Mouse (Mus musculus) testis, postnatal 14 days (tissue): ENCODE measurements around the gene Kcnc1.

Experiments
- DNase-seq: peaks from one replicate; pipeline ENCODE4 v3.0.0; 2021; ENCODE audit warnings: low spot score

The Kcnc1 gene

GRCm38 (mm10) chr7:46394933-46395332 lies 1.4 kb upstream of the Kcnc1 start:
- no peak for DNase-seq

DNA sequence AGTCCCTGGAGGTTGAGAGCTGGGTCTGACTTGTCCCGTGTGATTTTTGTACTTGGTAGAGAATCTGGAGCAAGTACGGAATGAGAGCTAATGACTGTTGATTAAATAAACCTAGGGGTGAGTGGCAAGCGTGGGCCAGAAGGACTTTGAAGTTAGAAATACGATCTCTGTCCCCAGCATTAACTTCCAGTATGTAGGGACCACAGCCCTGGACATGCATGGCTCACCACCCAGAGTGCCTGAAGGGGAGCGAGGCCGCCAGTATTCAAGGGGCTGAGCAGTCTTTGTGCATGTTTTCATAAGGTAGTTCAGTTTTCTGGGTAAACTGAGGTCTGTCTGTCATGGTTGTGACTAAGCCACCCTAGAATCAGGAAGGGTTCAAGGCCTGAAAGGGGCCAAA lies 726 bp upstream of the Kcnc1 start:
- no peak for DNase-seq

GRCm38 (mm10) chr7:46396928-46397731 lies 833 bp downstream of the Kcnc1 start:
- no peak for DNase-seq

DNA sequence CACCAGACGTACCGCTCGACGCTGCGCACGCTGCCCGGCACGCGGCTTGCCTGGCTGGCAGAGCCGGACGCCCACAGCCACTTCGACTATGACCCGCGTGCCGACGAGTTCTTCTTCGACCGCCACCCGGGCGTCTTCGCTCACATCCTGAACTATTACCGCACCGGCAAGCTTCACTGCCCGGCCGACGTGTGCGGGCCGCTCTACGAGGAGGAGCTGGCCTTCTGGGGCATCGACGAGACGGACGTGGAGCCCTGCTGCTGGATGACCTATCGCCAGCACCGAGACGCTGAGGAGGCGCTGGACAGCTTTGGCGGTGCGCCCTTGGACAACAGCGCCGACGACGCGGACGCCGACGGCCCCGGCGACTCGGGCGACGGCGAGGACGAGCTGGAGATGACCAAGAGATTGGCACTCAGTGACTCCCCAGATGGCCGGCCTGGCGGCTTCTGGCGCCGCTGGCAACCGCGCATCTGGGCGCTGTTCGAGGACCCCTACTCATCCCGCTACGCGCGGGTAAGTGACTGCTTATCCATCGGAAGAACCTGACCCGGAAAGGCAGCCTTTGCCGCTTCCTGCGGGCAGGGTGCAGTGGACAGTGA lies 1.5 kb downstream of the Kcnc1 start:
- DNase-seq: no peak

GRCm38 (mm10) chr7:46398612-46399011 lies 2.3 kb downstream of the Kcnc1 start:
- no peak for DNase-seq

DNA sequence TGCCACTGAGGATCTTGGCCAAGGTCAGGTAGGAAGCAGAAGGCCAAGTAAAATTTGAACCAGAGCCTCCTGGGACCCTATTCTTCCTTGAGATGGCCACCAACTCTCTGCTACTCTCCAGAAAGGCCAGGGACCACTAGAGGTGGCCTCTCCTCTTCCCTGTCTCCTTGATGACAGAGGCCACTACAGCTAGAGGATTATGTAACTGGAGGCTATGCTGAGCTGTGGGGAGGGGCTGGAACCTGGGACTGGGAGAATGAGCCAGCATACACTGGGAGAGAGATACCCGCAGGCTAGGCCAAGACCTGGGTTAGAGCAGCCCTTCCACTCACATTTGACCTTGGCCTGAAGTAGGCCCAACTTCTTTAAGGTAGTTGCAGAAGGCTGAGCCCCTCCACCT lies 3.4 kb downstream of the Kcnc1 start:
- no peak for DNase-seq

DNA sequence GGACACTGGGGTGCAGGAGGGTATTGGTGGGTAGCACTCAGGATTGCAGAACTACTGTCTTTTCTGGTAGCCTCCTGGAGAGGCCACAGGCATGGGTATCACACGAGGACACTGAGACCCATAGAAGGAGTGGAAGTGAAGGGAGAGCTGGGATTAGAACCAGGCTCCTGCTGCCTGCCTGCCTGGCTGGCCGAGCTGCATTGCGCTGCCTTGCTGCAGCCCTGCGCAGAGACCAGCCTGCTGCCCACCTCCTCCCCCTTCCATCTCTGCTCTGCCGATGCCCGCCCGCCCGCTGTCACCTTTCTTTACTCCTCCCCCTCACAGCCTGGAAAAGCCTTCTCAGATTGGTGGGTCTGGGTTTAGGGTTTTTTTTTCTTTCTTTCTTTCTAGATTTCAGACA lies 4.0 kb downstream of the Kcnc1 start:
- DNase-seq: no peak

DNA sequence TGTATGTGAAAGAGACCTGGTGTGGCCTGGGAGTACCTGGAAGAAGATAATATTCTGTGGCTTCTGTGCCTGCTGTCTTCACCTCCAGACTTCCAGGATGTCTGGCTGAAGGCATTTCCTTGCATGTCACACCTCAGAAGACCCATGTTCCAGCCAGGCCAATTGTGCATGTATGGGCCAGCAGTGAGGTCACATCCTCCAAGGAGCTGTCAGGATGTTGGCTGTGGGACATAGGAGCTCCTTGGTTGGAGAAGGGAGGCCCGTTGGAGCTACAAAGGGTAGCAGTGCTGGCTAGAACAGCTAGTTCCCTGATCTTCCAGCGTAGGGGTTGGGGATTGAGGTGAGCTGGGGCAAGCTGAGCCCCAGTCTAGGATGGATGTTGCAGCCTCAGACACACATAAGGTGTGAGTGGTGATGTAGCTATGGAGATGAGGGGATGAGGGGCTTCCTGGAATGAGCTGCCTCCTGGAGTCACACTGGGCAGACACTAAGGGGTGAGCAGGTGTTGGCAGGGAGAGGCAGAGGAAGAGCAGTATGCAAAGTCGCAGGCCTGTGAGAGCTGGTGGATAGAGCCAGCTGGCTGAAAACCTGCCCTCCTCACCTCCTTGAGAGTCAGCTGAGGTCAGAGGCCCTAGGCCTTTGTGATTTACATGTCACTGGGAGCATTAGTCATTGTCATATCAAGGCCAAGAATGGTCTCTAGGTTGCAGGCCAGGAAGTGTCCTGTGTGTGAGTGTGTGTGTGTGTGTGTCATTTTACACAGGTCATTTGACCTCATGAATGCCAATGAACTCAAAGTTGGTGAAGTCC lies 5.3 kb downstream of the Kcnc1 start:
- DNase-seq: no peak

- DNase-seq: no peak
These were observed 7.6 kb downstream of the Kcnc1 start for GRCm38 (mm10) chr7:46403616-46404485.

- no peak for DNase-seq
These were observed 8.5 kb downstream of the Kcnc1 start for GRCm38 (mm10) chr7:46404756-46405155.

DNA sequence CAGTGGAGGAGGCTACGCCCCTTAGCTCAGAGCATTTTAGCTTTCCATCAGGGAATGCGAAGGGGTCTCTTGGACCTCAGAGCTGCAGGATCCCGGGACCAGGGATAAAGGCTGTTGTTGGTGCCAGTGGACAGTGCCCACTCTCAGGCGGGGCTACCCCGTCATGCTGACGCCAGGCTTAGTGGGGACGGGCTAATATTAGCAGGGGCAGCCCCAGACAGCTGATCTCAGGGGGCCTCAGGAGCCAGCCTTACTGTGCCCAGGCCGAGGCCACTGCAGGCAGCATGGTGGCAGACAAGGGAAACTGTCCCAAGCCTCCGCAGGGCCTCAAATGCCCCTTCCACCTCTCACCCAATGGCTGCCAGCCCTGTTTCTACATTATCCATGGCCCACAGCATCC lies 12.3 kb downstream of the Kcnc1 start:
- DNase-seq: no peak

DNA sequence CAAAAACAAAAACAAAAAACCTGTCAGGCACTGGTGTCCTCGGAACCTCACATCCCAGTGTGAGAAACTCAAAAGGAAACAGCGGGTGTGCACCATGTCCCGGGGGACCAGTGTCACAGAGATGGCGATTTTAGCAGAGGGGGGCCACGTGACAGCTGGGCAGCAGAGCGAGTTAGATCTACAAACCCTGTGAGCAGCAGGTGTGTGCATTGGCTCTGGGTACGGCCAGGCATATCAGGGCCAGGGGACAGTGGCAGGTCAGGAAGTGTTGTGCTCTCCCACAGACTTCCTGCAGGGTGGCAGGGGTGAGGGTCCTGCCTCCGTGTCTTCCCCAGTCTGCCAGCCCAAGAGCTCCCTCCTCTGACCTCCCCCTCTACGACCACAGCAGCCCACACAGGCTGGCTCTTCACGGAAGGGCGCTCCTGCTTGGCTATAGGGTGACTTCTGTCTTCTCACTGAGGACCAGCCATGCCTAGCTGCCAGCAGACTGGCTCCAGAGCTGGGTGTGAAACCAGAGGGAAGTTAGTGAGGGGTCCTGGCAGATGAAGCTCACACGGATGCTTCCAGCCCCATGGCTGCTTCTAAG lies 13.0 kb downstream of the Kcnc1 start:
- no peak for DNase-seq

DNA sequence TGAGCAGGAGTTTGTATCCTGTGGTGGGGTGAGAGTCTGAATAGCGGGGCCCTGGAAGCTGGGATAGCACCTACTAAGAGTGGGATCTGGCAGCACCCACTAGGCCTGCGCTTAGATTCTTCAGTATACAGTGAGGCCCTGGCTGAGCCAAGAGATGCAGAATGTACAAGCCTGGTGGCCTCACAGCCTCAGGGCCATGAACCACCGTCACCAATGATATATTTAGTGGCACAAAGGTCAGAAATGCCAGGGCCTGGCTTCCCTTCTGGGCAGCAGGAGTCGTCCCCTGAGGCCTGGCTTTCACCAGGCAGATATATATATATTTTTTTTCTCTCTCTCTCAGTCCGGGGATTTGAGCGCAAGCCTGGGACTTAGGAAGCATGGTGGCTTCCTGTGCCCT lies 14.4 kb downstream of the Kcnc1 start:
- DNase-seq: no peak

DNA sequence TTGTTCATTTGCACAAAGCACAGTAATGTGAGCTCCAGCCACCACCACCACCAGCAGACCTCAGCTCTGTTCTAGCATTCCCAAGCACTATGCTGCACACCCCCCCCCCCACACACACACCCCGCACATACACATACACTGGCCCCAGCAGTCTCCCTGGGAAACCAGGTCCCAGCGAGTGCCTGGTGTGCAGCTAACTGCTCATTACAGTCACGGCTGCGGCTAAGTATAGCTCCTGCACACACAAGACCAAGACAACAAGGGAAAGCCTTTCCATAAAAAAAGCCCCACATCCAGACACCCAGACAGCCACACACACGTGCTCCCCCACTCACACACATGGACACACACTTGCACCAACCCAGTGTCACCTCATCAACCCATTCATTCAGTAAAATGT lies 16.5 kb downstream of the Kcnc1 start:
- DNase-seq: no peak

DNA sequence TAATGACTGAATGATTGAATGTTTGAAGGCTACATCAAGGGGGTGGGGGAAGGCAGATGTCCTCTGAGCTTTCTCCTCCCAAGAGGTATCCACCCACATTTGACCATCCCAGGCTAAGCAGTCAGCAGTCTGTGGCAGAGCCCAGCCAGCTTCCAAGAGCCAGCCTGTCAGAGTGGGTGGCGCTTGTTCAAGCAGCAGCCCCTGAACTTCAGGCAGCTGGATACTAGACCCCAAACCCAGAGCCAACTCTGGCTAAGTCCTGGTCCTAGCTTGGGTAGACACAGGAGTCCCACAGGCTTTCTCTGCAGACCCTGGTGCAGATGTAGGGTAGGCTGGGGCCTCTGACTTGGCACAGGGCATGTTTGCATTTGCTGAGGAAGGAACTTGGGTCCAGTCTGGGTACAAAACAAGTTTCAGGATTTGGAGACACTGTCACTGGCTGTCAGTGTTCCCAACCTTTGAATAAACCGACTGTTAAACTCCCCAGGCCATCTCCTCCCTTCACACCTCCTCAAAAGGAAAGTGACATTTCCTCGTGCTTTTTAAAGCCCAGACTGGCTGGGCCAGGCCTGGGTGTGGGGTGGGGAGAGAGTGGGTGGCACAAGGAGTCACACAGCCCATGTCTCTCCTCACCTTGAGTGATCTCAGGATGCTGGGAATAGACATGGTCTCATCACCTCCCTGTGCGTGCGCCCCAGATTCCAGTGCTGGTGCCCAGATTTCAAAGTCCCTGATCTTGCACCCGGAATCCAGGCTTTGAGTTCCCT lies 17.8 kb downstream of the Kcnc1 start:
- DNase-seq: no peak

DNA sequence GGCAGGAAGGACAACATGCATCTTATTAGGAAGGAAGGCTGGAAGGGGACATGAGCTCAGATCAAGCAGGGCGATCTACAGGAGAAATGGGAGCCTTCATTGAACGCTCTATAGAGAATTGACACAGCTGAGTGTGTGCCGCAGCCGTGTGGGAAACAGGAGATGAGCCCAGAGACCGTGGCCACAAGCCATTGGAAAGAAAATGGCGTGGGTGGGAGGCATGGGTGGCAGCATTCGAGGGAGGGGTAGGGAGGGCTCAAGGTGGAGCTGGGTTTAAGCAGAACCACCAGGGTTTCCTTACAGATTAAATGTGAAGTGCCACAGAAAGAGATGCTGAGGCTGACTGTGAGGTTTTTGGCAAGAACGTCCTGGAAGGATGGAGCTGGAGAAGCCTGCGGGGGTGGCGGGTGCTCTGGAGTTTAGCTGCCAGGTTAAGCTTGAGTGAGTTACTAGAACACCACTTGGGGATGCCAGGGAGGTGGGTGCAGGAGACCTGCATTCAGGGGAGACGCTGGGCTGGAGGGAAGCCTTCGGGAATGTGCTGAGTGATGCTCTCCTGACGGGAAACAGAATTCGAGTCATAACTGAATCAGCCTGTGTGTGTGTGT lies 19.6 kb downstream of the Kcnc1 start:
- DNase-seq: no peak

- DNase-seq: no peak
These were observed 21.2 kb downstream of the Kcnc1 start for GRCm38 (mm10) chr7:46417467-46417866.

DNA sequence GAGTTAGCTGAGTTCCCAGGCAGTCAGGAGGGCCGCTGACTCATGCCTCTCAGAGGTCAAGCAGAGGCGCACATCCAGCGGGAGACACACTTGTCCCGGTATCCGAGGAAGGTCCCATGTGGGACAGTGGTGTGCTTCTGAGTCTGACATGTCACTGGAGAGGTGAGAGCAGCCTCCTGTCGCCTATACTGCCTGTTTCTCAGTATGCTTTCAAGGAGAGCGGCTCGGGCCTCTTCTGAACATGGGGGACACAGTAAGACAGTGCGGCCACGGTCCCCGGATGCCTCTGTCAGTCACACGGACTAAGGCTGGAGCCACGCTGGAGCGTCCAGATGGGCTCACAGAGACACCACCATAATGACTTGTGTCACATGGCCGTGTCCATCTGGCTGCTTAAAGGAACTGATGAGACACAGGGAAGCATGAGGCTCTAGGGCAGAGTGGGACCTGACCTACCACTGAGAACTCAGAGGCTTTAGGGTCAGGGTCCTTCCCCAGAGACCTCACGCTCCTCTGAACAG lies 21.9 kb downstream of the Kcnc1 start:
- no peak for DNase-seq

GRCm38 (mm10) chr7:46421535-46421934 lies 25.2 kb downstream of the Kcnc1 start:
- no peak for DNase-seq

DNA sequence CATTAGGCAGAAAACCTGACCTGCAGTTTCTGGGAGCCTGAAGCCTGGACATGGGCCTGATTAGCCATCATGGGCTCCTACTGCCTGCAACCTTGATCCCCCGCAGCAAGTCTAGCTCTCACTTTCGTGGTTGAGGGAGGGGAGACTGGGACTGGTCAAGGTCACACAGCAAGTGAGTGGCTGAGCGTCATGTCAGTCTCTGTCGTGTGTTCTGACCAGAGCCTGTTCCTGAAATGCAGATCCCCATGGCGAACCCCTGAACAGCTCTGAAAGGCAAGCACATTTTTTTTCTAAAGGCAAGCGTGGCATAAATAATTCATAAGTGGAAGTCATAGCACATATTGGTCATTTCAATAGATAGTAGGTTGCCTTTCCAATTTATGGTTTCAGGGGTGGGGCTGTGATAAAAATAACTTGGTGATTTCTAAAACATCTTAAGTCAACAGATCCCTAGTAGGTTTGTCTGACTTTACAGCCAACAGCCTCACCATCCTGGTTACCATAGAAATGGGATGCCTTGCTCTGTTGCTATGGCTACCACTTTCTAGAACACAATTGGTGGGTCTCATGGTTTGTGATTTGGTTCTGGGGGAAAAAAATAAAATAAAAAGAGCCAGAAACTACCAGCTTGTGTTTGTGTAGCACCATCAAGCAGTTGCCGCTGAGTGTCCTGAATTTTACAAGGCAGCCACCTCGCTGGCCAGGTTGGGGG lies 25.9 kb downstream of the Kcnc1 start:
- DNase-seq: no peak
